In the genomic region with DNA sequence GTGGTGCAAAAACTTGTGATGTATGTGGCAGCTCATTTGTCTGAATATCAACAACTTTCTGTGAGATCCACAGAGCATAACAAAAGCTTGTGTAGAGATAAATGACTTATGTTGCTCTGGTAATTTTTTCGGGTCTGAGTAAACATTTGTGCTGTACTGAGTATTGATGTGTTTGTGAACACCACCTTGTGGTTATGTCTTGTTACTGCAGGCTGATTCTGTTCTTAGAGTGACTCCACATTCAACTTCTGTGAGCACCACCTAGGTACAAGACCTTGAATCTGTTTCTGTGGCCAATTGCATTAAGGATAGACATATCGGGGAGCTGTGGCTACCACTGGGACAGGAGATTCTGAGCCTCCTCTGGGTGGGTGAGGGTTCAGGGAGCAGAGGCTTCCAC, we compare ENCODE assay signal across 21 mouse cellular contexts. TPM values are rescaled to one million over a fixed set of nuclear protein-coding genes. Genes with fewer than 3 reads are reported as not detected.
DNase-seq lines count a peak whose midpoint lies in the region; ATAC-seq and TF ChIP-seq lines count a peak whose summit lies in the region.
"Not testable (repeated sequence)": the region's sequence is repeated elsewhere in the genome, so short reads cannot be mapped to it uniquely, and the experiment has no call there.
"Had no signal": no experiment of that assay in that cellular context is flagged by ENCODE, and none has a peak within 500 bp of the region (broad histone marks: within the 10 kb centered on the region; RNA-seq: fewer than 3 reads in every experiment).

No protein-coding gene starts in this region.

- ATAC-seq in common myeloid progenitor, adult 5-6 weeks (replicated peaks; ENCODE audit: low read depth, poor library complexity, severe bottlenecking): peak; percentile 52; the same call in 1 of the 2 replicates
- ATAC-seq in forebrain, postnatal 0 days: not testable (repeated sequence)
- peak; percentile 49; the same call in 1 of the 2 replicates for ATAC-seq in stomach, embryonic 14.5 days (ENCODE audit: insufficient number of reproducible peaks, insufficient read depth, low FRiP score, low read depth)

- H3K27me3 ChIP-seq in forebrain, postnatal 0 days (ENCODE audit: insufficient read depth, low read length); liver, adult 2 months (ENCODE audit: control insufficient read depth, insufficient read depth, low read length); stomach, embryonic 14.5 days (ENCODE audit: control insufficient read depth, insufficient read depth, low read length): not testable (repeated sequence)

- not testable (repeated sequence) for H3K9ac ChIP-seq in forebrain, postnatal 0 days; liver, adult 2 months (ENCODE audit: low read depth, low read length); stomach, embryonic 14.5 days (replicated peaks; ENCODE audit: low read depth, low read length)

- DNase-seq in A20 (ENCODE audit: low read depth, low spot score) (peak; percentile 40), MEL-GATA-1-ER (ENCODE audit: extremely low read depth, low read depth) (peak; percentile 41)
- peak; percentile 9 for DNase-seq in forebrain, postnatal 0 days
- peak; percentile 38 for DNase-seq in induced T-regulatory cell, adult 2 months (ENCODE audit: low read depth)
- DNase-seq in liver, adult 2 months (ENCODE audit: extremely low read depth, low read depth, low spot score): peak; percentile 2
- peak; percentile 23 for DNase-seq in mesoderm, embryonic 11.5 days (ENCODE audit: low read depth, low spot score)

- not testable (repeated sequence) for TF ChIP-seq POLR2A in liver, adult 2 months (IDR thresholded peaks at IDR 0.05; ENCODE audit: extremely low read depth, insufficient read depth, low read length)

- H3K4me1 ChIP-seq in forebrain, postnatal 0 days (ENCODE audit: insufficient read depth); liver, adult 2 months (ENCODE audit: control insufficient read depth, insufficient read depth, low read length); stomach, embryonic 14.5 days (ENCODE audit: control insufficient read depth, insufficient read depth, low read length): not testable (repeated sequence)

- TF ChIP-seq CTCF in forebrain, postnatal 0 days (IDR thresholded peaks at IDR 0.05; ENCODE audit: low read depth): peak; percentile 60
- not testable (repeated sequence) for TF ChIP-seq CTCF in liver, adult 2 months (IDR thresholded peaks at IDR 0.05; ENCODE audit: low read depth, low read length)

- not testable (repeated sequence) for H3K36me3 ChIP-seq in forebrain, postnatal 0 days (ENCODE audit: insufficient read depth); liver, adult 2 months (ENCODE audit: control insufficient read depth, insufficient read depth, low read length); stomach, embryonic 14.5 days (ENCODE audit: control insufficient read depth, insufficient read depth, low read length)

- H3K4me2 ChIP-seq in forebrain, postnatal 0 days (ENCODE audit: low read depth); stomach, embryonic 14.5 days (replicated peaks; ENCODE audit: low read depth, low read length): not testable (repeated sequence)

- H3K4me3 ChIP-seq in forebrain, postnatal 0 days (ENCODE audit: low read depth, low read length); liver, adult 2 months (ENCODE audit: insufficient read depth, low read depth, low read length); stomach, embryonic 14.5 days (ENCODE audit: low read depth, low read length): not testable (repeated sequence)

- 47% methylated on average over 2 of the region's 2 CpGs for WGBS in forebrain, postnatal 0 days
- 34% methylated on average over 2 of the region's 2 CpGs for WGBS in liver, adult 2 months
- WGBS in stomach, embryonic 14.5 days: 37% methylated on average over 2 of the region's 2 CpGs

- not testable (repeated sequence) for H3K27ac ChIP-seq in forebrain, postnatal 0 days (ENCODE audit: low read depth, low read length); liver, adult 2 months (replicated peaks; ENCODE audit: insufficient read depth, low read depth, low read length); stomach, embryonic 14.5 days (ENCODE audit: low read length)

- H3K9me3 ChIP-seq in forebrain, postnatal 0 days (ENCODE audit: low read length); stomach, embryonic 14.5 days (ENCODE audit: control insufficient read depth, low read depth, low read length): not testable (repeated sequence)

- not testable (repeated sequence) for H3K79me2 ChIP-seq in liver, adult 2 months (ENCODE audit: control insufficient read depth, insufficient read depth, low read length)

RNA-seq across cellular contexts. Expression of a gene that starts 17.0 kb away (rescaled TPM):
- total RNA-seq in common myeloid progenitor, adult 5-6 weeks (2017): not detected in 2 replicates
- not detected in 2 replicates for total RNA-seq in forebrain, postnatal 0 days (2014; rRNA removed)
- polyA plus RNA-seq in forebrain, postnatal 0 days (2015; fragmentation: Nextera tagmentation; extraction: Ambion mirVana): not detected in 2 replicates
- not detected in 2 replicates for total RNA-seq in liver, adult 2 months (2014; rRNA removed)
- not detected in 2 replicates for polyA plus RNA-seq in liver, adult 2 months (2012; rRNA removed)
- polyA plus RNA-seq in stomach, embryonic 14.5 days (2014; fragmentation: Nextera tagmentation; extraction: Ambion mirVana): not detected in 2 replicates
- total RNA-seq: adrenal gland, adult 18-20 months; gastrocnemius, adult 8-10 months; left cerebral cortex, adult 8-10 months had no signal
- polyA plus RNA-seq: C2C12; embryonic facial prominence, embryonic 10.5 days; heart, embryonic 14.5 days; hindbrain, embryonic 12.5 days; intestine, embryonic 15.5 days; limb, embryonic 11.5 days; liver, embryonic 13.5 days; midbrain, embryonic 13.5 days; urinary bladder, adult 2 months had no signal

RNA-seq across cellular contexts. Expression of a gene that starts 40.1 kb away (rescaled TPM):
- not detected in 2 replicates for total RNA-seq in common myeloid progenitor, adult 5-6 weeks (2017)
- not detected in 2 replicates for total RNA-seq in forebrain, postnatal 0 days (2014; rRNA removed)
- not detected in 2 replicates for polyA plus RNA-seq in forebrain, postnatal 0 days (2015; fragmentation: Nextera tagmentation; extraction: Ambion mirVana)
- not detected in 2 replicates for total RNA-seq in liver, adult 2 months (2014; rRNA removed)
- not detected in 2 replicates for polyA plus RNA-seq in liver, adult 2 months (2012; rRNA removed)
- polyA plus RNA-seq in stomach, embryonic 14.5 days (2014; fragmentation: Nextera tagmentation; extraction: Ambion mirVana): 0.23 and 0.27 TPM in 2 replicates
- total RNA-seq: adrenal gland, adult 18-20 months; gastrocnemius, adult 8-10 months; left cerebral cortex, adult 8-10 months had no signal
- polyA plus RNA-seq: C2C12; embryonic facial prominence, embryonic 10.5 days; heart, embryonic 14.5 days; hindbrain, embryonic 12.5 days; limb, embryonic 11.5 days; liver, embryonic 13.5 days; midbrain, embryonic 13.5 days; small intestine, adult 2 months had no signal

RNA-seq across cellular contexts. Expression of a gene that starts 58.5 kb away (rescaled TPM):
- total RNA-seq in common myeloid progenitor, adult 5-6 weeks (2017): 0.37 and 0.49 TPM in 2 replicates
- 0.95 and 2.1 TPM in 2 replicates for total RNA-seq in forebrain, postnatal 0 days (2014; rRNA removed)
- polyA plus RNA-seq in forebrain, postnatal 0 days (2015; fragmentation: Nextera tagmentation; extraction: Ambion mirVana): 0.53 and 0.54 TPM in 2 replicates
- 0.83 and 1.1 TPM in 2 replicates for total RNA-seq in liver, adult 2 months (2014; rRNA removed)
- polyA plus RNA-seq in liver, adult 2 months (2012; rRNA removed): 0.37 and 0.50 TPM in 2 replicates
- polyA plus RNA-seq in stomach, embryonic 14.5 days (2014; fragmentation: Nextera tagmentation; extraction: Ambion mirVana): 1.0 and 1.1 TPM in 2 replicates
- polyA plus RNA-seq: embryonic facial prominence, embryonic 10.5 days; limb, embryonic 11.5 days had no signal
